Mouse (Mus musculus): ENCODE measurements around the gene Supt5. TPM values are rescaled to one million over a fixed set of nuclear protein-coding genes. Genes with fewer than 3 reads are reported as not detected.

Gene Supt5
- polyA plus RNA-seq, 1 experiment from 2014 or later = 101 TPM

DNA sequence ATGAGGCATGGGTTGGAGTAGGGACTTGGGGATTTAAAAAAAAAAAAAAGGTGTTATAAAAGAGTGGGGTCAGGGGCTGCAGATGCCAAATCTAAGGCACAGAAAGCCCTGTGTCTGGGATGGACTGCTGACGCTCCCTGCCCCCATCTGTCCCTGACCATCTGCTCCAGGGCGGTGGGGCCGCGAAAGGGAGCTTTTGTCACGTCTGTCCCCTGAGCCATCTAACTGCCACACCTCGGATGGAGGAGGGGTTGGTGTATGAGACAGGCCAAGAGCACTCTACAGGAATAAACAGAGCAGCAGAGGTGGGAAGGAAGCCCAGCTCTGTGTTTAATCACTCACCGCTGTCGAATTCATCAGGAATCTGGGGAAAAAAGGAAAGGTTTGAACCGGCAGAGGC lies 28.8 kb downstream of the Supt5 start:
- peak; percentile 61 for DNase-seq (ENCODE audit: low spot score)
- 47% methylated on average over 9 of the region's 9 CpGs for WGBS

DNA sequence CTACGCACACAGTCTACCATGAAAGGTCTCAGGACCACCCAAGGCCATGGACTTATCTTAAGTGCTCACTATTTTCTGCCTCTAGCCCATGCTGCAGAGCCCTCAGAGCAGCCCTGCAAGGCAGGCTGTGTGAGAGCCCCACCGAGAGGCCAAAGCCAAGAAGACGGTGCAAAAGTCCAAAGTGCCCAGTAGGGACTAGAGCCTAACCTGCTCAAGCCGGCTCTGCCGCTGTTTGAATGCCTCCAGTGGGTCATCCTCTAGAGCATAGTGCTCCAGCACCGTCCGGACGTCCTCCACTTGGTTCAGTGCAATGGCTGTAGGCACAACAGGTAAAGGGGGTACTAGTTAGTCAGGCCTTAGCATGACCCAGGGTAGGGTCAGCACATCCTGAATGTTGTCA lies 32.3 kb downstream of the Supt5 start:
- no peaks in the 10 kb centered on the region for H3K9me3 ChIP-seq (ENCODE audit: control insufficient read depth, low read length)
- H3K36me3 ChIP-seq (ENCODE audit: control insufficient read depth, insufficient read depth, low read length) = peaks cover 18% of the 10 kb centered on the region
- no peak overlapping the region for H3K4me2 ChIP-seq (ENCODE audit: low read depth)
- peaks cover 16% of the 10 kb centered on the region for H3K4me1 ChIP-seq (ENCODE audit: control insufficient read depth, insufficient read depth, low read length)
- no peak overlapping the region for H3K9ac ChIP-seq (ENCODE audit: low read length)
- no peaks in the 10 kb centered on the region for H3K27me3 ChIP-seq (ENCODE audit: control insufficient read depth, insufficient read depth, low read length)
- no peak overlapping the region for H3K4me3 ChIP-seq (ENCODE audit: low read depth, low read length)
- WGBS = 99% methylated on average over 8 of the region's 8 CpGs
- no peak overlapping the region for H3K27ac ChIP-seq (ENCODE audit: low read depth, low read length)
- ATAC-seq (ENCODE audit: insufficient read depth, low FRiP score, low TSS enrichment) = no peak
- no peak for DNase-seq (ENCODE audit: low spot score)

More for the DNA sequence above, 28.8 kb downstream of the Supt5 start:
- H3K4me1 ChIP-seq (ENCODE audit: control insufficient read depth, insufficient read depth, low read length) = peaks cover 9% of the 10 kb centered on the region
- H3K4me2 ChIP-seq (ENCODE audit: low read depth) = peak overlapping the region; percentile 23
- H3K4me3 ChIP-seq (ENCODE audit: low read depth, low read length) = 0 out of 2 replicates have a peak overlapping the region, but pooled peaks have one; percentile 4
- H3K27ac ChIP-seq (ENCODE audit: low read depth, low read length) = peak overlapping the region; percentile 60
- H3K36me3 ChIP-seq (ENCODE audit: control insufficient read depth, insufficient read depth, low read length) = peaks cover 18% of the 10 kb centered on the region
- no peaks in the 10 kb centered on the region for H3K9me3 ChIP-seq (ENCODE audit: control insufficient read depth, low read length)
- ATAC-seq (ENCODE audit: insufficient read depth, low FRiP score, low TSS enrichment) = no peak; the same call in 1 of the 2 replicates
- H3K9ac ChIP-seq (ENCODE audit: low read length) = no peak overlapping the region
- no peaks in the 10 kb centered on the region for H3K27me3 ChIP-seq (ENCODE audit: control insufficient read depth, insufficient read depth, low read length)

DNA sequence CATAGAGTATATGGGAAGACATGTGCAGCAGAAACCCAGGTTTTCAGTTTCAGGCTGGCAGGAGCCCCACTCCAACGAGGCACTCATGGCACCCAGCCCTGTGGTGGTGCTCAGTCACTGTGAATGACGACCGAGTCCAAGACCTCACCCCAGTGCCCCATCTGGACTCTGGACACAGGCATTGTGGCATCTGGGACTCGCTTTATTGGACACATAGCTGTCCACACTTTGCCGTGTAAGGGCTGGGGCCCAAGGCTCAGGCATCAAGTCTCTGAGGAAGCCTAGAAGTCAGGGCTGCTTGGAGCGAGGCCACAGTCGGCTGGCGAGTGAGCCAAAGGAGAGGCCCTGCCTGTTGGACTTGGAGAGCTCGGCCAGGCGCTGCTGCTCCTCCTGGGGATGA lies 32.9 kb downstream of the Supt5 start:
- ATAC-seq (ENCODE audit: insufficient read depth, low FRiP score, low TSS enrichment) (no peak), DNase-seq (ENCODE audit: low spot score) (no peak)
- Histone ChIP-seq H3K4me2 (ENCODE audit: low read depth) (no peak overlapping the region), H3K9ac (ENCODE audit: low read length) (no peak overlapping the region), H3K9me3 (ENCODE audit: control insufficient read depth, low read length) (no peaks in the 10 kb centered on the region), H3K4me3 (ENCODE audit: low read depth, low read length) (no peak overlapping the region), H3K27ac (ENCODE audit: low read depth, low read length) (no peak overlapping the region), H3K4me1 (ENCODE audit: control insufficient read depth, insufficient read depth, low read length) (peaks cover 14% of the 10 kb centered on the region), H3K36me3 (ENCODE audit: control insufficient read depth, insufficient read depth, low read length) (peaks cover 18% of the 10 kb centered on the region), H3K27me3 (ENCODE audit: control insufficient read depth, insufficient read depth, low read length) (no peaks in the 10 kb centered on the region)
- 87% methylated on average over 10 of the region's 10 CpGs for WGBS

DNA sequence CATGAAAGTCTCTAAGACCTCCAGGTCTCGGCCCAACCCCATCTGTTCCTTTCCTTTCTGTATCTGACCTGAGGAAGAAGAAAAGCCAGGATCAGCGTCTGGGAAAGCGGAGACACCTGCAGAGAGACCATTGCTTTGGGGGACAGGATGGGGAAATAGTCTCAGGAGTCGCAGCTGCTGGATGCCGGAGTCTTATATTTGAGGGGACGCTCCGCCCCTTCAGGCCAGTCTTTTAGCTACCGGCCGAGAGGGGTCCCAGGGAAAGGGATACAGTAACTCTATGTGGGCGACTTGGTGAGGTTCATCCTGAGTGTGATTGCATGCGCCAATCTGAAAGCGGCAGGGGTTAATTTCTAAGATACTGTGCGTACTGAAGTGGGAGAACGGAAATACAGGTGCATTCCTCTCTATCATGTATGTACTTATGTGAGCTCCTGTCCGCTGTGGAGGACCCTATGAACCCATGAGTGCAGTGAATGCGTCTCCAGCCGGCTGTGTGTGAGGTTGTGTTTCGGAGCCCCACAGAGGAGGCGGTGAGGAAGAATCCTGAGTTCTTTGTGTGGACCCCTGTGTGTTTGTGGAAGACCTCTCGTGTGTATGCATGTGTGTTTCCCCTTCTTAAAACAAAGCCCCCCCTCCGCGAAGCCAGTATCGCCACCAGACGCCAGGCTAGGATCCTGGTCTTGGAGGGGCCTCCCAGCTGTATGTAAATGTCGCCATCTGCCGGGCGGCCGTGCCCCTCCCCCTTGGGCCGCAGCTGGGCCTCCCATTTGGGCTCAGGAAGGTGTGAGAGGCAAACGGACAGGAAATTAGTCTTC lies 36.7 kb downstream of the Supt5 start, which contains the start of gene Dll3:
Dll3 (minus strand) TSS at position 623 of the 818 bp plus-strand sequence.
- Histone ChIP-seq H3K36me3 (ENCODE audit: control insufficient read depth, insufficient read depth, low read length) (peaks cover 9% of the 10 kb centered on the region), H3K4me2 (ENCODE audit: low read depth) (peak within 1 kb of the TSS; percentile 50), H3K9ac (ENCODE audit: low read length) (peak within 1 kb of the TSS; percentile 73), H3K4me1 (ENCODE audit: control insufficient read depth, insufficient read depth, low read length) (peaks cover 11% of the 10 kb centered on the region), H3K27me3 (ENCODE audit: control insufficient read depth, insufficient read depth, low read length) (peaks cover 3% of the 10 kb centered on the region), H3K9me3 (ENCODE audit: control insufficient read depth, low read length) (no peaks in the 10 kb centered on the region), H3K27ac (ENCODE audit: low read depth, low read length) (peak within 1 kb of the TSS; percentile 83), H3K4me3 (ENCODE audit: low read depth, low read length) (peak within 1 kb of the TSS; percentile 43)
- ATAC-seq (ENCODE audit: insufficient read depth, low FRiP score, low TSS enrichment) (peak; percentile 75), DNase-seq (ENCODE audit: low spot score) (peak; percentile 87)
- under 1% methylated on average over 30 of the region's 30 CpGs for WGBS

DNA sequence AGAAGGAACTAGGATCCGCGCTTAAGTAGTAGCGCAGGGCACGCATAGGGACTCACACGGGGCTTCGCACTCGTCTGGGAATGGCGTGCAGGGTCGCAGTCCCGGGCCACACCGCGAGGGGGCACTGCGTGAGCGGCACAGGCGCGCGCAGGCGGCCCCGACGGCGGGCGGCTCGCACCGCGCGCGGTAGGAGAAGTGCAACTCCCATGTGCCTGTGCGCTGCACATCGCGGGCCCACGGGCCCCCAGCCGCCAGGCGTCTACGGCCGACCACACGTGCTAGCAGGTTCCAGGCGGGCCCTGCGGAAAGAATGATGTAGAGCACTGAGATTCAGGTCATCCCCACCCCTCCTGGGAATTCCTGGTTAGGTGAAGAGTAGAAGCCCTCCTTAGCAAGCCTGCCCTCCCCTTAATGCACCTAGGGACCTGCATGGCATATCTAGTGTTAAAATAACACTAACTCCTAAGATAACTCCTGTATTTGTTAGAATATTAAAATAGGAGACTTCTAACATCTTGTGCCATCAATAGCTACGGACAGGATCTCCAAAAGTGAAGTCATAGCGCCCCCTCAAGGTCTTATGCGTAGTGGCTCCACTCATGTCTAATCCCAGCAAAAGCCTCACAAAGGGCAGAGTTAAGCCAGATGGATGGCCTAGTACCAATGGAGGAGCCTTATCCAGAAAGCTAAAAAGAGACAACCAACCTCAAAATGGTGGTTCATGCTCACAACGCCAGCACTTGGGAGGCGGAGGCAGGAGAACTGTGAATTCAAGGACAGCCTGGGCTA lies 39.5 kb downstream of the Supt5 start:
- no peak; the same call in 1 of the 2 replicates for ATAC-seq (ENCODE audit: insufficient read depth, low FRiP score, low TSS enrichment)
- H3K27ac ChIP-seq (ENCODE audit: low read depth, low read length) = no peak overlapping the region
- WGBS = 13% methylated on average over 43 of the region's 43 CpGs

DNA sequence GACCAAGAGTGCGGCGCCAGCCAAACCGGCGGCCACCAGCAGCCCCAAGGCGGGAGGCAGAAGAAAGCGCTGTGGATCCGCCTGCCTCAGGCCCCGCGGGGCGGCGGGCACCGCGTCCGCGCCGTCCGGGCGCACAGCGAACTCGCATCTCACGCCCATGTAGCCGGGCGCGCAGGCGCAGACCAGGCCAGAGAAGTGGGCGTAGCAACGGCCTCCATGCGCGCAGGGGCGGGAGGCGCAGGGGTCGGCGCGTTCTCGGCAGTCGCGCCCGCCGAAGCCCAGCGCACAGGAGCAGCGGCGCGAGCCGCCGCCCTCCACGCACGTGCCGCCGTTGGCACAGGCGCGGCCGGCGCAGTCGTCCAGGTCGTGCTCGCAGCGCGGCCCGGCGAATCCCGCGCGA lies 44.1 kb downstream of the Supt5 start:
- 0 out of 2 replicates have a peak, but pooled peaks have one; percentile 22 for ATAC-seq (ENCODE audit: insufficient read depth, low FRiP score, low TSS enrichment)
- Histone ChIP-seq H3K27ac (ENCODE audit: low read depth, low read length) (no peak overlapping the region), H3K4me1 (ENCODE audit: control insufficient read depth, insufficient read depth, low read length) (peaks cover 13% of the 10 kb centered on the region), H3K4me3 (ENCODE audit: low read depth, low read length) (peak overlapping the region; percentile 39), H3K9ac (ENCODE audit: low read length) (peak overlapping the region; percentile 53), H3K36me3 (ENCODE audit: control insufficient read depth, insufficient read depth, low read length) (no peaks in the 10 kb centered on the region), H3K27me3 (ENCODE audit: control insufficient read depth, insufficient read depth, low read length) (peaks cover 26% of the 10 kb centered on the region), H3K4me2 (ENCODE audit: low read depth) (peak overlapping the region; percentile 73), H3K9me3 (ENCODE audit: control insufficient read depth, low read length) (no peaks in the 10 kb centered on the region)
- DNase-seq (ENCODE audit: low spot score) = peak; percentile 86
- WGBS = 2% methylated on average over 50 of the region's 63 CpGs

More for the DNA sequence above, 39.5 kb downstream of the Supt5 start:
- no peaks in the 10 kb centered on the region for H3K36me3 ChIP-seq (ENCODE audit: control insufficient read depth, insufficient read depth, low read length)
- peaks cover 12% of the 10 kb centered on the region for H3K27me3 ChIP-seq (ENCODE audit: control insufficient read depth, insufficient read depth, low read length)
- peak; percentile 68 for DNase-seq (ENCODE audit: low spot score)
- H3K9ac ChIP-seq (ENCODE audit: low read length) = peak overlapping the region; percentile 39
- H3K4me1 ChIP-seq (ENCODE audit: control insufficient read depth, insufficient read depth, low read length) = peaks cover 11% of the 10 kb centered on the region
- H3K9me3 ChIP-seq (ENCODE audit: control insufficient read depth, low read length) = no peaks in the 10 kb centered on the region
- peak overlapping the region; percentile 50 for H3K4me2 ChIP-seq (ENCODE audit: low read depth)
- peak overlapping the region; percentile 23 for H3K4me3 ChIP-seq (ENCODE audit: low read depth, low read length)

DNA sequence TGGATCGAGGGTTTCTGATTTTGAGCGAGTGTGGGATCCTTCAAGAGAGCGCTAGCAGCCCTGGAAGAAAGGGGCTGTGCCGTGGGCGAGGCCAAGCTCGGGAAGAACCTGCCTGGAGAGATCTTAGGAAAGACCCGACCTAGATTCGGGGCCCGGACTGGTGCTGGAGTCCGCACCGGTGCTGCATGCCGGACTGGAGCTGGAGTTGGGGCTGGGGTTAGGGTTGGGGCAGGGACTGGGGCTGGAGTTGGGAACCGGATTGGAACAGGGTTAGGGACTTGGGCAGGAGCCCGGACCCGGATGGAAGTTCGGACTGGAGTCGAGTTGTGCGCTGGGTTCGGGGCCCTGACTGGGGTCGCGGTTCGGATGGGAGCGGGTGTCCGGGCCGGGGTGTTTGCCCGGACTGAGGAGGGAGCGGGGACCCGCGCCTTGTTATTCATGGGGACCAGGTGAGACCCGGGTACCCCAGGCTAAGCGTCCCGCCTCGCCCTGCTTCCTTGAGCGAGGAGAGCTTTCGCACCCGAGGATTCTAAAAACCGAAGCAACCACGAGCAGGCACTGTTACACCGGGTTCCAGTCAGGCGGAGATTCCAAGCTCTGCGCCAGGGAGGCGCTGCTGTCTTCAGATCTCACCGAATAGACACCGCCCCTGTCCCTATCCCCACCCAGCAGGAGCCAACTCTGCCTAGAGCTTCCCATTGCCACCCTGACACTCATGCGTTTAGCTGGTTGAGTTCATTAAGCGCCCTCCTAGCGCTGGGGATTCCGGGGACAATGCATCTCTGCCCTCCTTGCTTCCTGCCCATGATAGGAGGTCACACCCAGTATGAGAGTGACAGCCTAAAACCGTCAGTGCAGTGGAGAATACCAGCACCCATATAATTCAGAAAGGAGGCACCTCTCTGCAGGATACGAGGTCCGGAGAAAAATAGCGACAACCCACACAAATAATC lies 47.6 kb downstream of the Supt5 start, which contains the start of gene Selenov:
Selenov (minus strand) TSS at position 549 of the 953 bp plus-strand sequence.
- Histone ChIP-seq H3K4me1 (ENCODE audit: control insufficient read depth, insufficient read depth, low read length) (peaks cover 9% of the 10 kb centered on the region), H3K27me3 (ENCODE audit: control insufficient read depth, insufficient read depth, low read length) (peaks cover 31% of the 10 kb centered on the region), H3K27ac (ENCODE audit: low read depth, low read length) (no peak within 1 kb of the TSS), H3K9me3 (ENCODE audit: control insufficient read depth, low read length) (no peaks in the 10 kb centered on the region), H3K9ac (ENCODE audit: low read length) (peak within 1 kb of the TSS; percentile 41), H3K4me2 (ENCODE audit: low read depth) (peak within 1 kb of the TSS; percentile 44), H3K36me3 (ENCODE audit: control insufficient read depth, insufficient read depth, low read length) (no peaks in the 10 kb centered on the region), H3K4me3 (ENCODE audit: low read depth, low read length) (peak within 1 kb of the TSS; percentile 20)
- peak; percentile 61 for DNase-seq (ENCODE audit: low spot score)
- WGBS = 2% methylated on average over 49 of the region's 52 CpGs
- ATAC-seq (ENCODE audit: insufficient read depth, low FRiP score, low TSS enrichment) = peak; percentile 25; the same call in 1 of the 2 replicates

DNA sequence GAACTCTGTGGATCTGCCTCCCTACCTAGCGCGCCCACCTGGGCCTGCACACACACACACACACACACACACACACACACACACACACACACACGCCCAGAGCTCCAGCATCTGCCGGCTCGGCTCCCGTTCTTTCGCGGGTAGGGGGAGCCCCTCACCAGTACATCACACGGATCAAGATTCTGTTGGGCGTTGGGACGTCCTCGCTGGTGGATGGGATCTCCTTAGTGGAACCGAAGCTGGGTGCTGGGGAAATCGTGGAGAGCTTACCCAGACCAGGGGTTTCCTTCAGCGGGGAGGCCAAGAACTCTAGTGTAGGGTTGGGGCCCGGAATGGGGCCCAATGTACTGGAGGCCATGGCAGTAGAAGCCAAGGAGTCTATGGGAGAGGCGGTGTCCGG lies 48.4 kb downstream of the Supt5 start:
- peak overlapping the region; percentile 41 for H3K9ac ChIP-seq (ENCODE audit: low read length)
- H3K4me1 ChIP-seq (ENCODE audit: control insufficient read depth, insufficient read depth, low read length) = peaks cover 9% of the 10 kb centered on the region
- 2% methylated on average over 17 of the region's 18 CpGs for WGBS
- peak overlapping the region; percentile 20 for H3K4me3 ChIP-seq (ENCODE audit: low read depth, low read length)
- ATAC-seq (ENCODE audit: insufficient read depth, low FRiP score, low TSS enrichment) (peak; percentile 24; the same call in 1 of the 2 replicates), DNase-seq (ENCODE audit: low spot score) (peak; percentile 64)
- no peaks in the 10 kb centered on the region for H3K36me3 ChIP-seq (ENCODE audit: control insufficient read depth, insufficient read depth, low read length)
- no peaks in the 10 kb centered on the region for H3K9me3 ChIP-seq (ENCODE audit: control insufficient read depth, low read length)
- peak overlapping the region; percentile 44 for H3K4me2 ChIP-seq (ENCODE audit: low read depth)
- no peak overlapping the region for H3K27ac ChIP-seq (ENCODE audit: low read depth, low read length)
- peaks cover 31% of the 10 kb centered on the region for H3K27me3 ChIP-seq (ENCODE audit: control insufficient read depth, insufficient read depth, low read length)

All from neural tube, embryonic 11.5 days (tissue).